Mouse (Mus musculus): ENCODE measurements at regions not wholly inside any gene's neighbourhood (a gene's known extent, or its start where the extent isn't known, plus 50 kb on each side); places are given as distances from the start of the nearest gene placed in this dataset.

- H3K4me1 ChIP-seq (ENCODE audit: control insufficient read depth, insufficient read depth, low read length) = no peaks in the 10 kb centered on the region
- H3K4me3 ChIP-seq (ENCODE audit: insufficient read depth, low read length) = no peak overlapping the region
- H3K27ac ChIP-seq (ENCODE audit: insufficient read depth, low read depth, low read length) = no peak overlapping the region
- TF ChIP-seq CTCF (IDR thresholded peaks at IDR 0.05; ENCODE audit: low read depth, low read length) = no peak
- TF ChIP-seq POLR2A (IDR thresholded peaks at IDR 0.05; ENCODE audit: borderline replicate concordance, low read depth, low read length) = no peak
These were observed 374.2 kb downstream of the Agtpbp1 start for GRCm38 (mm10) chr13:59210828-59211227.

GRCm38 (mm10) chr13:59206186-59206585 lies 378.8 kb downstream of the Agtpbp1 start:
- Histone ChIP-seq H3K4me1 (ENCODE audit: control insufficient read depth, insufficient read depth, low read length) (no peaks in the 10 kb centered on the region), H3K27ac (ENCODE audit: insufficient read depth, low read depth, low read length) (no peak overlapping the region), H3K4me3 (ENCODE audit: insufficient read depth, low read length) (no peak overlapping the region)
- TF ChIP-seq POLR2A (IDR thresholded peaks at IDR 0.05; ENCODE audit: borderline replicate concordance, low read depth, low read length) = no peak
- TF ChIP-seq CTCF (IDR thresholded peaks at IDR 0.05; ENCODE audit: low read depth, low read length) = no peak

GRCm38 (mm10) chr13:59204506-59204905 lies 380.5 kb downstream of the Agtpbp1 start:
- H3K4me3 ChIP-seq (ENCODE audit: insufficient read depth, low read length) = no peak overlapping the region
- no peak overlapping the region for H3K27ac ChIP-seq (ENCODE audit: insufficient read depth, low read depth, low read length)
- TF ChIP-seq POLR2A (IDR thresholded peaks at IDR 0.05; ENCODE audit: borderline replicate concordance, low read depth, low read length) = no peak
- no peak for TF ChIP-seq CTCF (IDR thresholded peaks at IDR 0.05; ENCODE audit: low read depth, low read length)
- H3K4me1 ChIP-seq (ENCODE audit: control insufficient read depth, insufficient read depth, low read length) = no peaks in the 10 kb centered on the region

- TF ChIP-seq POLR2A (IDR thresholded peaks at IDR 0.05; ENCODE audit: borderline replicate concordance, low read depth, low read length) (no peak), CTCF (IDR thresholded peaks at IDR 0.05; ENCODE audit: low read depth, low read length) (no peak)
- no peaks in the 10 kb centered on the region for H3K4me1 ChIP-seq (ENCODE audit: control insufficient read depth, insufficient read depth, low read length)
- H3K27ac ChIP-seq (ENCODE audit: insufficient read depth, low read depth, low read length) = no peak overlapping the region
- H3K4me3 ChIP-seq (ENCODE audit: insufficient read depth, low read length) = no peak overlapping the region
These were observed 388.7 kb downstream of the Agtpbp1 start for GRCm38 (mm10) chr13:59196311-59196710.

GRCm38 (mm10) chr13:59188431-59188830 lies 382.1 kb downstream of the Ntrk2 start:
- Histone ChIP-seq H3K4me3 (ENCODE audit: insufficient read depth, low read length) (no peak overlapping the region), H3K4me1 (ENCODE audit: control insufficient read depth, insufficient read depth, low read length) (no peaks in the 10 kb centered on the region), H3K27ac (ENCODE audit: insufficient read depth, low read depth, low read length) (no peak overlapping the region)
- no peak for TF ChIP-seq CTCF (IDR thresholded peaks at IDR 0.05; ENCODE audit: low read depth, low read length)
- no peak for TF ChIP-seq POLR2A (IDR thresholded peaks at IDR 0.05; ENCODE audit: borderline replicate concordance, low read depth, low read length)

Measured in bone marrow macrophage, adult 2 months (primary cell).